In genomic region chr6:28135001-28135401, GRCm38 (mm10) we compare ENCODE assay signal across 9 mouse cellular contexts. TPM values are rescaled to one million over a fixed set of nuclear protein-coding genes. Genes with fewer than 3 reads are reported as not detected.
DNase-seq lines count a peak whose midpoint lies in the region; ATAC-seq and TF ChIP-seq lines count a peak whose summit lies in the region.
"Had no signal": no experiment of that assay in that cellular context is flagged by ENCODE, and none has a peak within 500 bp of the region (broad histone marks: within the 10 kb centered on the region; RNA-seq: fewer than 3 reads in every experiment).

Gene Grm8 (minus strand): TSS chr6:28135178.

- no peaks in the 10 kb centered on the region for H3K9me3 ChIP-seq in ES-E14 (ENCODE audit: control insufficient read depth, insufficient read depth, low read depth, low read length)
- no peaks in the 10 kb centered on the region for H3K9me3 ChIP-seq in embryonic facial prominence, embryonic 12.5 days
- no peaks in the 10 kb centered on the region for H3K9me3 ChIP-seq in limb, embryonic 13.5 days
- no peaks in the 10 kb centered on the region for H3K9me3 ChIP-seq in neural tube, embryonic 11.5 days (ENCODE audit: control insufficient read depth, low read length)

- intact Hi-C loops in gastrocnemius, postnatal 14 days (cut with DNase I; ENCODE audit: low total_unique reads) = loop anchor here (10.0 kb wide), 1 partner anchor 480 kb away; no protein-coding TSS in a partner anchor

- H3K4me1 ChIP-seq in ES-E14 (ENCODE audit: control insufficient read depth in 2 of 2, insufficient read depth in 2 of 2, low read length in 2 of 2, poor library complexity in 1 of 2) = no peaks in the 10 kb centered on the region; a peak in 2 of 4 replicates
- H3K4me1 ChIP-seq in embryonic facial prominence, embryonic 12.5 days = peaks cover 13% of the 10 kb centered on the region; the same call in 1 of the 2 replicates
- H3K4me1 ChIP-seq in limb, embryonic 13.5 days = peaks cover 19% of the 10 kb centered on the region
- H3K4me1 ChIP-seq in neural tube, embryonic 11.5 days (ENCODE audit: control insufficient read depth, insufficient read depth, low read length) = peaks cover 6% of the 10 kb centered on the region; the same call in 1 of the 2 replicates

- peak; percentile 13 for DNase-seq in gastrocnemius, postnatal 14 days
- no peak for DNase-seq in gastrocnemius, postnatal 25 days
- no peak for DNase-seq in ES-E14 (ENCODE audit: low read depth, low spot score)
- peak; percentile 69 for DNase-seq in neural tube, embryonic 11.5 days (ENCODE audit: low spot score)
- DNase-seq in urinary bladder, adult 2 months (ENCODE audit: low spot score) = no peak

- in situ Hi-C loops in ES-E14 (cut with MboI; ENCODE audit: low sequenced_read_pairs in 2 of 2, unreplicated experiment in 2 of 2) = no loop called here

- peaks cover 60% of the 10 kb centered on the region for H3K27me3 ChIP-seq in embryonic facial prominence, embryonic 12.5 days
- H3K27me3 ChIP-seq in limb, embryonic 13.5 days = peaks cover 62% of the 10 kb centered on the region
- peaks cover 34% of the 10 kb centered on the region for H3K27me3 ChIP-seq in neural tube, embryonic 11.5 days (ENCODE audit: control insufficient read depth, insufficient read depth, low read length)

- peak within 1 kb of the TSS; percentile 65; the same call in 1 of the 2 replicates for H3K9ac ChIP-seq in ES-E14 (ENCODE audit: insufficient read depth, low read depth, low read length, poor library complexity, severe bottlenecking)
- H3K9ac ChIP-seq in embryonic facial prominence, embryonic 12.5 days = peak within 1 kb of the TSS; percentile 42; the same call in 1 of the 2 replicates
- H3K9ac ChIP-seq in limb, embryonic 13.5 days = peak within 1 kb of the TSS; percentile 59
- H3K9ac ChIP-seq in neural tube, embryonic 11.5 days (ENCODE audit: low read length) = peak within 1 kb of the TSS; percentile 32; the same call in 1 of the 2 replicates

- peak within 1 kb of the TSS; percentile 53 to 71 for H3K4me3 ChIP-seq in ES-E14 (ENCODE audit: insufficient read depth in 1 of 2, low read depth in 1 of 2, low read length in 2 of 2, poor library complexity in 1 of 2, severe bottlenecking in 1 of 2)
- H3K4me3 ChIP-seq in embryonic facial prominence, embryonic 12.5 days = peak within 1 kb of the TSS; percentile 56
- H3K4me3 ChIP-seq in limb, embryonic 13.5 days = peak within 1 kb of the TSS; percentile 56
- peak within 1 kb of the TSS; percentile 49 for H3K4me3 ChIP-seq in neural tube, embryonic 11.5 days (ENCODE audit: low read depth, low read length)

- peak within 1 kb of the TSS; percentile 99 for H3K4me2 ChIP-seq in embryonic facial prominence, embryonic 12.5 days (replicated peaks)
- H3K4me2 ChIP-seq in limb, embryonic 13.5 days (replicated peaks) = peak within 1 kb of the TSS; percentile 99
- peak within 1 kb of the TSS; percentile 95 for H3K4me2 ChIP-seq in neural tube, embryonic 11.5 days (ENCODE audit: low read depth)

- peak; percentile 29; the same call in 1 of the 2 replicates for ATAC-seq in embryonic facial prominence, embryonic 12.5 days (ENCODE audit: insufficient number of reproducible peaks, insufficient read depth, low FRiP score, low TSS enrichment)
- ATAC-seq in hematopoietic stem cell, adult 5-6 weeks (replicated peaks in 1 of 2; ENCODE audit: insufficient read depth in 1 of 2, low FRiP score in 2 of 2, low TSS enrichment in 1 of 2, low read depth in 1 of 2, poor library complexity in 2 of 2, severe bottlenecking in 2 of 2) = peak; percentile 6 to 9; a peak in 2 of 4 replicates
- ATAC-seq in limb, embryonic 13.5 days (ENCODE audit: low FRiP score, low read depth) = peak; percentile 24; the same call in 1 of the 2 replicates
- ATAC-seq in neural tube, embryonic 11.5 days (ENCODE audit: insufficient read depth, low FRiP score, low TSS enrichment) = peak; percentile 65

- WGBS in embryonic facial prominence, embryonic 12.5 days = under 1% methylated on average over 42 of the region's 42 CpGs
- WGBS in limb, embryonic 13.5 days = 0% methylated on average over 36 of the region's 42 CpGs
- WGBS in neural tube, embryonic 11.5 days = under 1% methylated on average over 41 of the region's 42 CpGs

- no peak within 1 kb of the TSS for H3K27ac ChIP-seq in ES-E14 (ENCODE audit: insufficient read depth, low read depth, low read length, poor library complexity, severe bottlenecking)
- H3K27ac ChIP-seq in embryonic facial prominence, embryonic 12.5 days = no peak within 1 kb of the TSS
- no peak within 1 kb of the TSS for H3K27ac ChIP-seq in limb, embryonic 13.5 days
- no peak within 1 kb of the TSS for H3K27ac ChIP-seq in neural tube, embryonic 11.5 days (ENCODE audit: low read depth, low read length)

- H3K36me3 ChIP-seq in ES-E14 (ENCODE audit: control insufficient read depth, insufficient read depth, low read length, poor library complexity, severe bottlenecking) = no peaks in the 10 kb centered on the region
- no peaks in the 10 kb centered on the region for H3K36me3 ChIP-seq in embryonic facial prominence, embryonic 12.5 days
- no peaks in the 10 kb centered on the region for H3K36me3 ChIP-seq in limb, embryonic 13.5 days
- H3K36me3 ChIP-seq in neural tube, embryonic 11.5 days (ENCODE audit: control insufficient read depth, insufficient read depth, low read length) = no peaks in the 10 kb centered on the region

TF ChIP-seq in ES-E14, 5 proteins besides CTCF, POLR2A, EP300 and RAD21:
- TF ChIP-seq ZNF384 (IDR thresholded peaks at IDR 0.05; ENCODE audit: low read depth, low read length) (no peak), MAFK (IDR thresholded peaks at IDR 0.05; ENCODE audit: insufficient read depth, low read depth, low read length) (no peak), CHD2 (IDR thresholded peaks at IDR 0.05; ENCODE audit: low read depth, low read length) (no peak), HCFC1 (IDR thresholded peaks at IDR 0.05; ENCODE audit: borderline replicate concordance, insufficient read depth, low read length) (no peak)

RNA-seq across cellular contexts. Expression of gene Grm8, which starts in this region (rescaled TPM):
- total RNA-seq in gastrocnemius, postnatal 14 days (2021) = under 1 TPM; 0.21 to 0.38 TPM
- under 1 TPM; 0.24 to 0.38 TPM for total RNA-seq in gastrocnemius, postnatal 25 days (2021)
- total RNA-seq in ES-E14 (2012; rRNA removed) = 0.26 and 0.67 TPM in 2 replicates
- 2.0 and 2.6 TPM in 2 replicates for polyA plus RNA-seq in embryonic facial prominence, embryonic 12.5 days (2016; fragmentation: Nextera tagmentation; extraction: Ambion mirVana)
- not detected in 2 replicates for total RNA-seq in hematopoietic stem cell, adult 5-6 weeks (2017)
- polyA plus RNA-seq in limb, embryonic 13.5 days (2015; fragmentation: Nextera tagmentation; extraction: Ambion mirVana) = 1.5 TPM in 2 replicates
- 1.1 and 1.5 TPM in 2 replicates for polyA plus RNA-seq in neural tube, embryonic 11.5 days (2014; fragmentation: Nextera tagmentation; extraction: Ambion mirVana)
- polyA plus RNA-seq in urinary bladder, adult 2 months (2012; rRNA removed) = not detected in 2 replicates
- total RNA-seq: neutrophil, adult 5-6 weeks had no signal

Comparison
In these comparisons a context has a peak if more than half of its experiments do, and no peak if none do; other contexts are left out.
1. Peak in DNase-seq in gastrocnemius, postnatal 14 days; RNA of the gene not detected or under 1 TPM.
2. Peak in ATAC-seq in hematopoietic stem cell, adult 5-6 weeks; RNA of the gene not detected or under 1 TPM.
3. ATAC-seq: peak in every context shown above with its lines; median percentile 65 in neural tube, embryonic 11.5 days; 29 in embryonic facial prominence, embryonic 12.5 days; 24 in limb, embryonic 13.5 days; 8 in hematopoietic stem cell, adult 5-6 weeks.